9 mouse cellular contexts compared by ENCODE assay signal in the genomic region with DNA sequence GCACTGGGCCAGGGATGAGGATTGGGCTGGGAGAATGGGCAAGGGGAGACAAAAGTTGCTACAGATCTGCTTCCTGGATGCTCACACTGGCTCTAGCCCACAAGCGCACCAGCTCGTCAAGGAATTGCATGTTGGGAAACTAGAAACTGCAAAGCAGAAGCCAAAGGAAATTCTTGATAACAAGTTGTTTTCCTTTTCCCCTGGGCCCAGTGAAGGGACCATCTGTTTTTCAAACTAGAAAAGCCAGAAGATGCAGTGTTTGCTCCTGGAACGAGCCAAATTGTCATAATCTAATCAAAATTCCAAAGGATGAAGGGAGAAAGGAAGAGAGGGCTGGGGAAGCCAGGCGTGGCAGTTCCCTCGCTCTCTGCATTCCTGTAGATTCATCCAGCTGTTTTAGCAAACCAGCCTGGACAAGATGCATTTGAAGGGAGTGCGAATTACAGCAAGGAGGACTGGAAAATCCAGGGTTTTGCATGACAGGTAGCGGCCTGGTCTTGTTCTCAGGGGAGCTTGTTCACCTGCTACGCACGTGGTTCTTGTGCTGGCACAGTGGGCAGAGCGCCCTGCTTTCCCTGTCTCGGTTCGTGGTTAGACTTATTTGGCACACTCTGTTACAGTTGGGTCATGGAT.
A peak's percentile ranks its signal among the peaks of the same experiment; 100 is the strongest.
DNase-seq lines count a peak whose midpoint lies in the region; ATAC-seq and TF ChIP-seq lines count a peak whose summit lies in the region.
"Had no signal": no experiment of that assay in that cellular context is flagged by ENCODE, and none has a peak within 500 bp of the region (broad histone marks: within the 10 kb centered on the region; RNA-seq: fewer than 3 reads in every experiment).

No protein-coding gene starts in this region.

- no peaks in the 10 kb centered on the region for H3K9me3 ChIP-seq in embryonic facial prominence, embryonic 13.5 days
- no peaks in the 10 kb centered on the region for H3K9me3 ChIP-seq in heart, postnatal 0 days (replicated peaks; ENCODE audit: control insufficient read depth, low read length)
- H3K9me3 ChIP-seq in midbrain, embryonic 10.5 days (replicated peaks) = no peaks in the 10 kb centered on the region
- H3K9me3 ChIP-seq: liver, embryonic 13.5 days had no signal

- H3K4me2 ChIP-seq in embryonic facial prominence, embryonic 13.5 days = peak overlapping the region; percentile 46
- H3K4me2 ChIP-seq in heart, postnatal 0 days (ENCODE audit: low read depth, low read length) = no peak overlapping the region
- H3K4me2 ChIP-seq: liver, embryonic 13.5 days had no signal

- no peak; the same call in 1 of the 2 replicates for TF ChIP-seq EP300 in heart, postnatal 0 days (IDR thresholded peaks at IDR 0.05; ENCODE audit: low read depth)

- H3K27me3 ChIP-seq in liver, adult 2 months (ENCODE audit: control insufficient read depth, insufficient read depth, low read length) = no peaks in the 10 kb centered on the region
- H3K27me3 ChIP-seq in embryonic facial prominence, embryonic 13.5 days = no peaks in the 10 kb centered on the region
- no peaks in the 10 kb centered on the region for H3K27me3 ChIP-seq in heart, postnatal 0 days (ENCODE audit: control insufficient read depth, insufficient read depth, low read length)
- H3K27me3 ChIP-seq in midbrain, embryonic 10.5 days (ENCODE audit: low read depth, poor library complexity, severe bottlenecking) = no peaks in the 10 kb centered on the region
- H3K27me3 ChIP-seq: liver, embryonic 13.5 days had no signal

- no peak for TF ChIP-seq CTCF in liver, adult 2 months (IDR thresholded peaks at IDR 0.05; ENCODE audit: low read depth, low read length)
- no peak for TF ChIP-seq CTCF in heart, postnatal 0 days (IDR thresholded peaks at IDR 0.05; ENCODE audit: low read depth)

- H3K79me2 ChIP-seq in liver, adult 2 months (ENCODE audit: control insufficient read depth, insufficient read depth, low read length) = no peaks in the 10 kb centered on the region

- 71% methylated on average over 12 of the region's 12 CpGs for whole genome bisulfite sequencing in liver, adult 2 months
- WGBS in embryonic facial prominence, embryonic 13.5 days = 21% methylated on average over 12 of the region's 12 CpGs
- whole genome bisulfite sequencing in heart, postnatal 0 days = 59% methylated on average over 12 of the region's 12 CpGs
- 78% methylated on average over 12 of the region's 12 CpGs for WGBS in midbrain, embryonic 10.5 days

- peak overlapping the region; percentile 25; the same call in 1 of the 2 replicates for H3K27ac ChIP-seq in liver, adult 2 months (replicated peaks; ENCODE audit: insufficient read depth, low read depth, low read length)
- peak overlapping the region; percentile 80 for H3K27ac ChIP-seq in embryonic facial prominence, embryonic 13.5 days
- H3K27ac ChIP-seq in heart, postnatal 0 days (ENCODE audit: low read depth) = peak overlapping the region; percentile 57
- peak overlapping the region; percentile 88 for H3K27ac ChIP-seq in midbrain, embryonic 10.5 days (replicated peaks)
- H3K27ac ChIP-seq: liver, embryonic 13.5 days had no signal

- DNase-seq in liver, adult 2 months (ENCODE audit: extremely low read depth, low read depth, low spot score) = peak; percentile 40
- DNase-seq in liver = no peak
- no peak for DNase-seq in heart, postnatal 0 days (ENCODE audit: low spot score)
- no peak for DNase-seq in midbrain, embryonic 10.5 days (ENCODE audit: low spot score)
- DNase-seq in testis, postnatal 14 days (ENCODE audit: low spot score) = no peak
- no peak for DNase-seq in layer of hippocampus, adult 9-11 months
- DNase-seq: liver, embryonic 13.5 days had no signal

- no peak for TF ChIP-seq POLR2A in liver, adult 2 months (IDR thresholded peaks at IDR 0.05; ENCODE audit: extremely low read depth, insufficient read depth, low read length)

- no peak overlapping the region for H3K9ac ChIP-seq in liver, adult 2 months (ENCODE audit: low read depth, low read length)
- 0 out of 2 replicates have a peak overlapping the region, but pooled peaks have one; percentile 16 for H3K9ac ChIP-seq in embryonic facial prominence, embryonic 13.5 days
- no peak overlapping the region for H3K9ac ChIP-seq in heart, postnatal 0 days (replicated peaks; ENCODE audit: low read depth, low read length)
- H3K9ac ChIP-seq: liver, embryonic 13.5 days had no signal

- no peak overlapping the region for H3K4me3 ChIP-seq in liver, adult 2 months (ENCODE audit: insufficient read depth, low read depth, low read length)
- no peak overlapping the region for H3K4me3 ChIP-seq in embryonic facial prominence, embryonic 13.5 days
- no peak overlapping the region for H3K4me3 ChIP-seq in heart, postnatal 0 days (ENCODE audit: low read depth, low read length)
- H3K4me3 ChIP-seq in midbrain, embryonic 10.5 days = no peak overlapping the region
- H3K4me3 ChIP-seq: liver, embryonic 13.5 days had no signal

- H3K4me1 ChIP-seq in liver, adult 2 months (ENCODE audit: control insufficient read depth, insufficient read depth, low read length) = peaks cover 2% of the 10 kb centered on the region; the same call in 1 of the 2 replicates
- H3K4me1 ChIP-seq in embryonic facial prominence, embryonic 13.5 days = peaks cover 37% of the 10 kb centered on the region
- peaks cover 13% of the 10 kb centered on the region; the same call in 1 of the 2 replicates for H3K4me1 ChIP-seq in heart, postnatal 0 days (ENCODE audit: control insufficient read depth, insufficient read depth)
- peaks cover 65% of the 10 kb centered on the region for H3K4me1 ChIP-seq in midbrain, embryonic 10.5 days

- H3K36me3 ChIP-seq in liver, adult 2 months (ENCODE audit: control insufficient read depth, insufficient read depth, low read length) = no peaks in the 10 kb centered on the region
- H3K36me3 ChIP-seq in embryonic facial prominence, embryonic 13.5 days = no peaks in the 10 kb centered on the region
- H3K36me3 ChIP-seq in heart, postnatal 0 days (replicated peaks; ENCODE audit: control insufficient read depth, insufficient read depth, low read length) = no peaks in the 10 kb centered on the region
- H3K36me3 ChIP-seq in midbrain, embryonic 10.5 days = no peaks in the 10 kb centered on the region
- H3K36me3 ChIP-seq: liver, embryonic 13.5 days had no signal

- ATAC-seq in embryonic facial prominence, embryonic 13.5 days (ENCODE audit: insufficient number of reproducible peaks, insufficient read depth, low FRiP score, low TSS enrichment, low read depth) = peak; percentile 72; the same call in 1 of the 2 replicates
- peak; percentile 30; the same call in 1 of the 2 replicates for ATAC-seq in heart, postnatal 0 days (ENCODE audit: insufficient read depth, low read depth)
- no peak for ATAC-seq in megakaryocyte-erythroid progenitor cell, adult 5-6 weeks (replicated peaks; ENCODE audit: low FRiP score, low TSS enrichment, poor library complexity, severe bottlenecking)

Comparison
In these comparisons a context has a peak if more than half of its experiments do, and no peak if none do; other contexts are left out.
1. H3K27ac ChIP-seq: peak in every context shown above with its lines; median percentile 88 in midbrain, embryonic 10.5 days; 80 in embryonic facial prominence, embryonic 13.5 days; 57 in heart, postnatal 0 days; 25 in liver, adult 2 months.